Mouse (Mus musculus): ENCODE results near the gene Timm44. TPM values are rescaled to one million over a fixed set of nuclear protein-coding genes. Genes with fewer than 3 reads are reported as not detected.

The Timm44 gene
- total RNA-seq, 1 experiment, result 72.5 TPM

DNA sequence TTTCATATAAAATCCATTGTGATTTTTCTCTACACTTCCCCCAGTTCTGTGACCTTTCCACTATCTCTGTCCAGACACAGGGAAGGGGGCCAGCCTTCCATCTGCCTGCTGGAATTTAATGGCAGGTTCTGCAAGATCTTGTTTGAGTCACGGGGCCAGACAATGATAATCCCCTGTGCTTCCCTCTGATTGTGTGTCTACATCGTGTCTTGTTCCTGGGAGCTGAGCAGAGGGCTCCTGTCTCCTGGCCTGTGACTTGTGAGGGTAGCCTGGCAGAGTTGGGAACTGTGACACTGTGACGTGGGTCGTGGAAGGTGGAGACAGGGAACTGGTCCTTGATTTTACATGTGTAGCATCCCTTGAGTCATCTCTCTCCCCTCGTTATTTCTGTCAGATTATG lies 45.9 kb downstream of the Timm44 start:
- Histone ChIP-seq H3K4me3 (ENCODE audit: insufficient read depth in 1 of 2, low read depth in 1 of 2, low read length in 2 of 2, poor library complexity in 1 of 2, severe bottlenecking in 1 of 2) (no peak overlapping the region), H3K4me1 (ENCODE audit: control insufficient read depth in 2 of 2, insufficient read depth in 2 of 2, low read length in 2 of 2, poor library complexity in 1 of 2) (peaks cover 0 to 9% of the 10 kb centered on the region in 2 experiments; a peak in 1 of 4 replicates), H3K9me3 (ENCODE audit: control insufficient read depth, insufficient read depth, low read depth, low read length) (no peaks in the 10 kb centered on the region), H3K27ac (ENCODE audit: insufficient read depth, low read depth, low read length, poor library complexity, severe bottlenecking) (no peak overlapping the region), H3K36me3 (ENCODE audit: control insufficient read depth, insufficient read depth, low read length, poor library complexity, severe bottlenecking) (no peaks in the 10 kb centered on the region), H3K9ac (ENCODE audit: insufficient read depth, low read depth, low read length, poor library complexity, severe bottlenecking) (no peak overlapping the region)
- TF ChIP-seq ZC3H11A (IDR thresholded peaks at IDR 0.05; ENCODE audit: borderline replicate concordance, low read depth, low read length), result no peak
- no peak for TF ChIP-seq ZNF384 (IDR thresholded peaks at IDR 0.05; ENCODE audit: low read depth, low read length)
- no peak for TF ChIP-seq MAFK (IDR thresholded peaks at IDR 0.05; ENCODE audit: insufficient read depth, low read depth, low read length)
- no peak for TF ChIP-seq CHD2 (IDR thresholded peaks at IDR 0.05; ENCODE audit: low read depth, low read length)
- TF ChIP-seq HCFC1 (IDR thresholded peaks at IDR 0.05; ENCODE audit: borderline replicate concordance, insufficient read depth, low read length), result no peak
- DNase-seq (ENCODE audit: low read depth, low spot score), result no peak
- in situ Hi-C loops (cut with MboI; ENCODE audit: low sequenced_read_pairs in 2 of 2, unreplicated experiment in 2 of 2), result no loop called here

DNA sequence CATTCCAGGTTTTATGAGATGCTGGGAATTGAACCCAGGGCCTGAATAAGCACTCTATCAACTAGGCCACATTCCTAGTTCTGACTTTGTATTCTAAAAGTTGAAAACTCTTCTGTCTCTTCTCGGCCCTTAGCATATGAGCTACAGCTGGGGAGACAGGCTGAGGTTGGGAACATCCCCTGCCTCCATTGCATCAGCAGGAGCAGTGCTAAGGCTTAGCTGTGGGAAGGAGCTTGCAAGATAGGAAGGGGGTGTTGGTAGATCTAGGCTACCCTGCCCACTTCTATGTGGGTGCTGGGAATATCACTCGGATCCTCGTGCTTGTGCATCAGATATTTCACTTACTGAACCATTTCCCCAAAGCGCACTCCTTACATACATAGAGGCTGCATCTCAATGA lies 47.8 kb downstream of the Timm44 start:
- H3K4me1 ChIP-seq (ENCODE audit: control insufficient read depth in 2 of 2, insufficient read depth in 2 of 2, low read length in 2 of 2, poor library complexity in 1 of 2), result peaks cover 0 to 9% of the 10 kb centered on the region in 2 experiments; a peak in 1 of 4 replicates
- DNase-seq (ENCODE audit: low read depth, low spot score), result no peak
- no peak overlapping the region for H3K4me3 ChIP-seq (ENCODE audit: insufficient read depth in 1 of 2, low read depth in 1 of 2, low read length in 2 of 2, poor library complexity in 1 of 2, severe bottlenecking in 1 of 2)
- no peaks in the 10 kb centered on the region for H3K9me3 ChIP-seq (ENCODE audit: control insufficient read depth, insufficient read depth, low read depth, low read length)
- no peak overlapping the region for H3K27ac ChIP-seq (ENCODE audit: insufficient read depth, low read depth, low read length, poor library complexity, severe bottlenecking)
- H3K9ac ChIP-seq (ENCODE audit: insufficient read depth, low read depth, low read length, poor library complexity, severe bottlenecking), result no peak overlapping the region
- in situ Hi-C loops (cut with MboI; ENCODE audit: low sequenced_read_pairs in 2 of 2, unreplicated experiment in 2 of 2), result no loop called here
- TF ChIP-seq CHD2 (IDR thresholded peaks at IDR 0.05; ENCODE audit: low read depth, low read length) (no peak), ZC3H11A (IDR thresholded peaks at IDR 0.05; ENCODE audit: borderline replicate concordance, low read depth, low read length) (no peak), ZNF384 (IDR thresholded peaks at IDR 0.05; ENCODE audit: low read depth, low read length) (no peak), HCFC1 (IDR thresholded peaks at IDR 0.05; ENCODE audit: borderline replicate concordance, insufficient read depth, low read length) (no peak), MAFK (IDR thresholded peaks at IDR 0.05; ENCODE audit: insufficient read depth, low read depth, low read length) (no peak)
- no peaks in the 10 kb centered on the region for H3K36me3 ChIP-seq (ENCODE audit: control insufficient read depth, insufficient read depth, low read length, poor library complexity, severe bottlenecking)

DNA sequence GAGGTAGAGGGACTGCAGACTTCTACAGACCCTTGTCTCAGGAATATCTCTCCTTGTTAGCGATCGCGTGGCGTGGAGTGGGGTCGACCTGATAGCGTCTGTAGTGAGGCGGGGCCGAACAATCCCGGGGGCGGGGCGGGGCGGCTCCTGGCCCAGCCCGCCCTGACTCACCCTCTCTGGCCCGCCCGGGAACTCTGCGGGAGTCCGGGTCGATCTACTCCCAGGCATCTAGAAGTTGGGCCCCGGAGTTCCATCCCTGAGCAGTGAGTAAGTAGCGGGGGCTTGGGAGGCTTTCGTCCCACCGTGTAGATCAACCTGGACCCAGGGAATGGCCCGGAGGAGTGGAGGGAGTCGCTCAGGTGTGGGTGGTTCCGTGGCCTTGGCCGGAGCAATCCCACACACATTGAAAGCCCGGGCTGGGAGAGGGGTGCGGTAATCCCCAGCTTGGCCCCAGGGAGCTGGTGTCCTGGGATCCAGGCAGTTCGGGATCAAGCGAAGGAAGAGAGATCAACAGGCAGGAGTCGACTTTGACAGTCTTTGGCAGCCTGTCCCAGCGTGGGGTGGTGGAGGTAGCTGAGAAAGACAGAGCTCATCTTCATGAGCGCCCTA lies 48.9 kb downstream of the Timm44 start, which contains the start of gene Lrrc8e:
Gene Lrrc8e (plus strand): TSS at position 89 of the 609 bp plus-strand sequence.
- no peak for TF ChIP-seq HCFC1 (IDR thresholded peaks at IDR 0.05; ENCODE audit: borderline replicate concordance, insufficient read depth, low read length)
- no peak for TF ChIP-seq CHD2 (IDR thresholded peaks at IDR 0.05; ENCODE audit: low read depth, low read length)
- TF ChIP-seq ZC3H11A (IDR thresholded peaks at IDR 0.05; ENCODE audit: borderline replicate concordance, low read depth, low read length), result no peak
- TF ChIP-seq MAFK (IDR thresholded peaks at IDR 0.05; ENCODE audit: insufficient read depth, low read depth, low read length), result no peak
- TF ChIP-seq ZNF384 (IDR thresholded peaks at IDR 0.05; ENCODE audit: low read depth, low read length), result no peak

GRCm38 (mm10) chr8:4226323-4226722 lies 49.4 kb downstream of the Timm44 start:
- Histone ChIP-seq H3K4me1 (ENCODE audit: control insufficient read depth in 2 of 2, insufficient read depth in 2 of 2, low read length in 2 of 2, poor library complexity in 1 of 2) (peaks cover 0 to 6% of the 10 kb centered on the region in 2 experiments; a peak in 1 of 4 replicates), H3K9me3 (ENCODE audit: control insufficient read depth, insufficient read depth, low read depth, low read length) (no peaks in the 10 kb centered on the region), H3K4me3 (ENCODE audit: insufficient read depth in 1 of 2, low read depth in 1 of 2, low read length in 2 of 2, poor library complexity in 1 of 2, severe bottlenecking in 1 of 2) (peak overlapping the region; percentile 51 to 53), H3K9ac (ENCODE audit: insufficient read depth, low read depth, low read length, poor library complexity, severe bottlenecking) (no peak overlapping the region; the same call in 1 of the 2 replicates), H3K27ac (ENCODE audit: insufficient read depth, low read depth, low read length, poor library complexity, severe bottlenecking) (no peak overlapping the region), H3K36me3 (ENCODE audit: control insufficient read depth, insufficient read depth, low read length, poor library complexity, severe bottlenecking) (no peaks in the 10 kb centered on the region)
- no peak for DNase-seq (ENCODE audit: low read depth, low spot score)
- no peak for TF ChIP-seq HCFC1 (IDR thresholded peaks at IDR 0.05; ENCODE audit: borderline replicate concordance, insufficient read depth, low read length)
- no peak for TF ChIP-seq ZNF384 (IDR thresholded peaks at IDR 0.05; ENCODE audit: low read depth, low read length)
- no peak for TF ChIP-seq ZC3H11A (IDR thresholded peaks at IDR 0.05; ENCODE audit: borderline replicate concordance, low read depth, low read length)
- in situ Hi-C loops (cut with MboI; ENCODE audit: low sequenced_read_pairs in 2 of 2, unreplicated experiment in 2 of 2), result no loop called here

More for the DNA sequence above, 48.9 kb downstream of the Timm44 start, which contains the start of gene Lrrc8e:
- Histone ChIP-seq H3K4me1 (ENCODE audit: control insufficient read depth in 2 of 2, insufficient read depth in 2 of 2, low read length in 2 of 2, poor library complexity in 1 of 2) (peaks cover 0 to 9% of the 10 kb centered on the region in 2 experiments; a peak in 1 of 4 replicates), H3K36me3 (ENCODE audit: control insufficient read depth, insufficient read depth, low read length, poor library complexity, severe bottlenecking) (no peaks in the 10 kb centered on the region), H3K9me3 (ENCODE audit: control insufficient read depth, insufficient read depth, low read depth, low read length) (no peaks in the 10 kb centered on the region), H3K27ac (ENCODE audit: insufficient read depth, low read depth, low read length, poor library complexity, severe bottlenecking) (no peak within 1 kb of the TSS), H3K4me3 (ENCODE audit: insufficient read depth in 1 of 2, low read depth in 1 of 2, low read length in 2 of 2, poor library complexity in 1 of 2, severe bottlenecking in 1 of 2) (peak within 1 kb of the TSS; percentile 51 to 53), H3K9ac (ENCODE audit: insufficient read depth, low read depth, low read length, poor library complexity, severe bottlenecking) (peak within 1 kb of the TSS; percentile 37; the same call in 1 of the 2 replicates)
- in situ Hi-C loops (cut with MboI; ENCODE audit: low sequenced_read_pairs in 2 of 2, unreplicated experiment in 2 of 2), result no loop called here
- DNase-seq (ENCODE audit: low read depth, low spot score), result no peak
